Mouse (Mus musculus): Measurements from ENCODE around the gene Zfp869. TPM values are rescaled to one million over a fixed set of nuclear protein-coding genes. Genes with fewer than 3 reads are reported as not detected.
A peak's percentile ranks its signal among the peaks of the same experiment; 100 is the strongest.
"Not testable (repeated sequence)": the region's sequence is repeated elsewhere in the genome, so short reads cannot be mapped to it uniquely, and the experiment has no call there.

Zfp869 gene
- polyA plus RNA-seq (2015; fragmentation: Nextera tagmentation; extraction: Ambion mirVana) = 23.2 and 24.3 TPM in 2 replicates

GRCm38 (mm10) chr8:69710624-69711023 is at the start of gene Zfp869:
Gene Zfp869, minus strand, starts transcription at chr8:69710724.
- H3K27me3 ChIP-seq (replicated peaks); H3K9me3 ChIP-seq; H3K4me3 ChIP-seq (replicated peaks); H3K4me2 ChIP-seq (replicated peaks); H3K27ac ChIP-seq; H3K9ac ChIP-seq; ATAC-seq: not testable (repeated sequence)
- peaks cover 43% of the 10 kb centered on the region for H3K36me3 ChIP-seq
- 96% methylated on average over 10 of the region's 10 CpGs for WGBS
- peaks cover 12% of the 10 kb centered on the region for H3K4me1 ChIP-seq (replicated peaks)

DNA sequence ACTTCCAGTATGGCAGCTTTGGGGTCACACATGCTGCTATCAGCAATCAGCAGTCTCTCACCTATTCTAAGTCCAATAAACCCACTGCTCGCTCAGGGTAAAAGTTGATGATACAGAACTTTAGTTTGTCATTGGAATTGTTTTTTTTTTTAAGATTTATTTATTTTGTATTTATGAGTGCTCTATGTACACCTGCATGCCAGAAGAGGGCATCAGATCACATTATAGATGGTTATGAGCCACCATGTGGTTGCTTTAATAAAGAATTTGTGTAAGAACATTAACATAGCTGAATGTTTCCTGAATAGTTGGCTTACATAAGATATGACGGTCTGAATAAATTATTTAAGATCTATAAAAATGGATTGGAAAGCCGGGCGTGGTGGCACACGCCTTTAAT is 47.8 kb upstream of the Zfp869 start:
- no peak for ATAC-seq
- no peaks in the 10 kb centered on the region for H3K4me1 ChIP-seq (replicated peaks)
- no peaks in the 10 kb centered on the region for H3K9me3 ChIP-seq
- H3K9ac ChIP-seq = no peak overlapping the region
- H3K36me3 ChIP-seq = peaks cover 9% of the 10 kb centered on the region
- H3K27ac ChIP-seq = no peak overlapping the region
- no peaks in the 10 kb centered on the region for H3K27me3 ChIP-seq (replicated peaks)
- H3K4me2 ChIP-seq (replicated peaks) = no peak overlapping the region
- WGBS = 95% methylated on average over 5 of the region's 5 CpGs
- no peak overlapping the region for H3K4me3 ChIP-seq (replicated peaks)

DNA sequence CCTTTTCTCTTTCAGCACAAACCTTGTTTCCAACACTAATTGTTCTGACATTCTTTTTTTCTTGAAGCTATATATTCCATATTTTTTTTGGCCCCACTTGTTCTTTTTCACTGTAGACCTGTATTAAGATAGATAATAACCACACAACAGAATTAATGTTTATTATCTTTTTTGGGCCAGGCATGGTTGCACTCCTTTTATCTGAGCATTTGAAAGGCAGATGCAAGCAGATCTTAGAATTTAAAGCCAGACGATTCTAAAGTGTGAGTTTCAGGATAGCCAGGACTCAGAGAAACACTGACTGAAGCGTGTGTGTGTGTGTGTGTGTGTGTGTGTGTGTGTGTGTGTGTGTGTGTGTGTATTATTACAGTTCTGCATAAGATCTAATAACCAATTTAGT is 41.9 kb upstream of the Zfp869 start:
- H3K4me3 ChIP-seq (replicated peaks) = no peak overlapping the region
- no peaks in the 10 kb centered on the region for H3K9me3 ChIP-seq
- H3K4me2 ChIP-seq (replicated peaks) = no peak overlapping the region
- H3K27ac ChIP-seq = no peak overlapping the region
- H3K9ac ChIP-seq = no peak overlapping the region
- H3K4me1 ChIP-seq (replicated peaks) = no peaks in the 10 kb centered on the region; the same call in 1 of the 2 replicates
- no peaks in the 10 kb centered on the region for H3K27me3 ChIP-seq (replicated peaks)
- no peak for ATAC-seq
- H3K36me3 ChIP-seq = 0 out of 2 replicates have a peak, but pooled peaks cover 3% of the 10 kb centered on the region
- WGBS = 87% methylated on average over 2 of the region's 2 CpGs

- Histone ChIP-seq H3K9me3 (no peaks in the 10 kb centered on the region), H3K27me3 (replicated peaks) (no peaks in the 10 kb centered on the region), H3K4me3 (replicated peaks) (peak within 1 kb of the TSS; percentile 85), H3K36me3 (no peaks in the 10 kb centered on the region), H3K27ac (peak within 1 kb of the TSS; percentile 100), H3K9ac (peak within 1 kb of the TSS; percentile 97), H3K4me2 (replicated peaks) (peak within 1 kb of the TSS; percentile 63), H3K4me1 (replicated peaks) (no peaks in the 10 kb centered on the region; the same call in 1 of the 2 replicates)
- peak; percentile 100 for ATAC-seq
- 3% methylated on average over 48 of the region's 48 CpGs for WGBS
Measured at GRCm38 (mm10) chr8:69749544-69750454, 39.3 kb upstream of the Zfp869 start, which contains the start of gene Zfp963. Gene Zfp963, minus strand, starts transcription at chr8:69749970.

DNA sequence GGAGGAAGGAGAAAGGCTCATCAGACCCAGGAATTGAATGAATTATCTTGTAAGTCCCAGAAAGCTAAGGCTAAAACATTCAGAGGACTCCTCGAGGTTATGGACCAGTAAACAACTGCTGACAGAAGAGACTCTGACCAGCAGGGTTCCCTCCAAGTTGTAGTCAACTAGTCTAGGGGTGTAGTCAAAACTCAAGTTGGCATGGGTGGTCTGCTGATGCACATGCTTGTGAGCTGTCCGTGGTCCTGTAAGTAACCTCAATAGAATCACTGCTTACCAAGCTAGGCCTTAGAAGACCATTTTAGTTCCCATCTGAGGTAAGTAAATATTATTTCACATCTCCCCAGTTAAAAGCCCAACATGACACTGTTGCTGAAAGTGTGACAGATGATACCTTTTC is 30.7 kb upstream of the Zfp869 start:
- no peak overlapping the region for H3K4me2 ChIP-seq (replicated peaks)
- no peak for ATAC-seq
- peaks cover 8% of the 10 kb centered on the region; the same call in 1 of the 2 replicates for H3K36me3 ChIP-seq
- no peaks in the 10 kb centered on the region for H3K4me1 ChIP-seq (replicated peaks)
- 84% methylated on average over 2 of the region's 2 CpGs for WGBS
- no peaks in the 10 kb centered on the region for H3K27me3 ChIP-seq (replicated peaks)
- H3K4me3 ChIP-seq (replicated peaks) = no peak overlapping the region
- H3K9me3 ChIP-seq = no peaks in the 10 kb centered on the region
- H3K9ac ChIP-seq = no peak overlapping the region
- no peak overlapping the region for H3K27ac ChIP-seq

GRCm38 (mm10) chr8:69740763-69741162 is 30.2 kb upstream of the Zfp869 start:
- peak; percentile 76 for ATAC-seq
- Histone ChIP-seq H3K4me2 (replicated peaks) (no peak overlapping the region), H3K36me3 (peaks cover 8% of the 10 kb centered on the region; the same call in 1 of the 2 replicates), H3K27ac (no peak overlapping the region), H3K27me3 (replicated peaks) (no peaks in the 10 kb centered on the region), H3K4me1 (replicated peaks) (no peaks in the 10 kb centered on the region), H3K4me3 (replicated peaks) (no peak overlapping the region), H3K9ac (no peak overlapping the region), H3K9me3 (no peaks in the 10 kb centered on the region)
- 69% methylated on average over 6 of the region's 6 CpGs for WGBS

DNA sequence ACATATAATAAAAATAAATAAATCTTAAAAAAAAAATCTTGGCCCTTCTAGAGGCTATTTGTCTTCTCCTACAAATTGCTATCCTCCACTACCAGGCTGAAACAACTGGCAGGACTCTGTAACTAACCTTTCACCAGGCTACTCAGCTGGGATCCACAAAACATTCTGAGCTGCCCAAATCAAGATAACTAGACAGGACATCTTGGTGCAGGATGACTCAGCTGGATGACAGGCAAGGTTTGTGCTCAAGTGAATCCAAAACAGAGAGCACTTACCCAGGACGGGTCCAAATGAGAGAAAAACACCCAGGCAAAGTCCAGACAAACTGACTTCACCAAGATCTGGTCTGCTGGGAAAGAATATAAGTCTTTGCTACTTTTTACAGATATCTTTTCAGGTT is 25.0 kb upstream of the Zfp869 start:
- H3K27me3 ChIP-seq (replicated peaks) = no peaks in the 10 kb centered on the region
- H3K4me3 ChIP-seq (replicated peaks) = no peak overlapping the region
- no peaks in the 10 kb centered on the region for H3K9me3 ChIP-seq
- H3K27ac ChIP-seq = no peak overlapping the region
- WGBS = 71% methylated on average over 1 of the region's 1 CpGs
- H3K36me3 ChIP-seq = no peaks in the 10 kb centered on the region
- no peak overlapping the region for H3K4me2 ChIP-seq (replicated peaks)
- ATAC-seq = no peak
- no peaks in the 10 kb centered on the region for H3K4me1 ChIP-seq (replicated peaks)
- H3K9ac ChIP-seq = no peak overlapping the region

GRCm38 (mm10) chr8:69717232-69717580 is 6.7 kb upstream of the Zfp869 start:
- peak overlapping the region; percentile 18; the same call in 1 of the 2 replicates for H3K27ac ChIP-seq
- H3K4me2 ChIP-seq (replicated peaks) = peak overlapping the region; percentile 55
- H3K9ac ChIP-seq = no peak overlapping the region
- H3K27me3 ChIP-seq (replicated peaks) = no peaks in the 10 kb centered on the region
- peak; percentile 24 for ATAC-seq
- H3K4me1 ChIP-seq (replicated peaks) = peaks cover 12% of the 10 kb centered on the region
- H3K36me3 ChIP-seq = no peaks in the 10 kb centered on the region; the same call in 1 of the 2 replicates
- H3K9me3 ChIP-seq = no peaks in the 10 kb centered on the region
- WGBS = 46% methylated on average over 5 of the region's 5 CpGs
- peak overlapping the region; percentile 22 for H3K4me3 ChIP-seq (replicated peaks)

DNA sequence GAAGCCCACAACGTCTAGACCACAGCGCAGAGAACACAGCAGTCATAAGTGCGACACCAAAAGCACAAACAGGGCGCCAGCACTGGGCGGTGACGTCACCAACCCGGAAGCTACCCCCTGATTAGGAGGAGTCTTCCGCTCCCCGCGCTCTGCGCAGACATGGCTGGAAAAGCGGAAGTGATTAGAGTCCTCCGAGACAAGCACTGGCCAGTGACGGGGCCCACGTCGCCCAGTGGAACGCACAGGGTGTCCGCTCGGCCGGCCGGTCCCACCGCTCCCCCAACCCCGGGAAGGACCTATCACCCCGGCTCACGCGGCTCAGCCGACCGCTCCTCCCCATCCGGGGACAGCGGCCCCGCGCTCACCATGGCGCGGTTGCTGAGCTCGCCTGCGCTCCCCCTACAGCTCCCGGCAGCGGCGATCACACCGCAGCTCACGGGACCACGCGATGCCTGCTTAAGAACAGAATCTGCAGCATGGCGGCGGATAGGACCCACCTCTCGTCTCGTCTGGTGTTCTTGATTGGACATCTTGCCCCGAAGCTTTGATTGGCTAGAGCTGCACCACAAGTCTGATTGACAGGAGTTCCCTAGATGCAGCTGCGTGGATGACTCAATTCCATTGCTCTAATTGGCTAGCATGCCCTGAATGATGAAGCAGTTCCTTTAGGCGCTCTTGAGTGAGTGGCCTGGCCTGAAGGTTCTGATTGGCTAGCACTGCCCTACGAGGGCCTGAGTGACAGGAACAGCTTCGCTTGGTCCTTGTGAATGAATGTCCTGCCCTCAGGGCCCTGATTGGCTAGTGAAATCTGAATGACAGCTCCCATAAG is 6.1 kb upstream of the Zfp869 start:
- Histone ChIP-seq H3K9me3 (no peaks in the 10 kb centered on the region), H3K36me3 (no peaks in the 10 kb centered on the region; the same call in 1 of the 2 replicates), H3K4me2 (replicated peaks) (peak overlapping the region; percentile 55), H3K9ac (peak overlapping the region; percentile 99), H3K4me1 (replicated peaks) (peaks cover 12% of the 10 kb centered on the region), H3K4me3 (replicated peaks) (peak overlapping the region; percentile 99), H3K27me3 (replicated peaks) (no peaks in the 10 kb centered on the region), H3K27ac (peak overlapping the region; percentile 100)
- WGBS = under 1% methylated on average over 52 of the region's 52 CpGs
- ATAC-seq = peak; percentile 99

DNA sequence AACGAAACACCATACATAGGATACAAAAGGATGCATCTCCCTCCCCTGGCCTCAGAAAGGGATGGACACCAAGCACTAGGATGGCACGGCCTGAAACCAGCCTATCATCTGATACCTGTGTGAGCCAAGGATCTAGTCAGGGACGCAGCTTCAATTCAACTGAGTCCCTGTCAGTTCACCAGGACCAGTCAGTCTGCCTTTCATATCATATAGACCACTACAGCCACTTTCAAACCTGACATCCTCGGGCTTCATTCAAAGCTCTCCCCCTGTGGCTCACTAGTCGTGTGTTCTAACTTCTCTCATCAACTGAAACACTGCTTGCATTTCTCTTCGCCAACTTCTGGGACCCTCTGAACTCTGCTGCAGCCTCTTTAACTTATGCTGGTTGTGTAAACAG is 4.8 kb upstream of the Zfp869 start:
- peaks cover 12% of the 10 kb centered on the region for H3K4me1 ChIP-seq (replicated peaks)
- 0 out of 2 replicates have a peak overlapping the region, but pooled peaks have one; percentile 3 for H3K4me3 ChIP-seq (replicated peaks)
- ATAC-seq = no peak
- peak overlapping the region; percentile 50 for H3K4me2 ChIP-seq (replicated peaks)
- H3K9ac ChIP-seq = peak overlapping the region; percentile 46; the same call in 1 of the 2 replicates
- no peaks in the 10 kb centered on the region for H3K27me3 ChIP-seq (replicated peaks)
- no peaks in the 10 kb centered on the region; the same call in 1 of the 2 replicates for H3K36me3 ChIP-seq
- H3K9me3 ChIP-seq = no peaks in the 10 kb centered on the region
- no peak overlapping the region for H3K27ac ChIP-seq
- 79% methylated on average over 6 of the region's 6 CpGs for WGBS

DNA sequence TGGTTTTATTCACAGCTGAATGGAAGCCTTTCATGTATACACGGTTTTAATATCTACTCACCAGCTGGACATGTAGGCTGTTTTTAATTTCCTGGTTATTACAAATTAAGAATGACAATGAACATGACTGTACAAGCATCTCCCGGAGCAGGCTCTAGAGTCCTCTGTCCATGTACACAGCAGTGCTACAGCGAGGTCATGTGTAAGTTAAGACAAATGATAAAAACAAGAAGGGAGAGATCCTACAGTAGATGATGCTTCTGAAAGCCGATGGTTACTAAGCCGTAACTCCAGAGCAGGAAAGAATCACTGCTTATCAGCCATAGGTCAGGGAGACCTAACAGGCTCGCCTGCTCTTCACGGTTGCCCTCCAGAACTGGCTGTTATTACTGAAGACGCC is 3.0 kb upstream of the Zfp869 start:
- Histone ChIP-seq H3K9ac (no peak overlapping the region), H3K4me3 (replicated peaks) (no peak overlapping the region), H3K9me3 (no peaks in the 10 kb centered on the region), H3K27me3 (replicated peaks) (no peaks in the 10 kb centered on the region), H3K27ac (no peak overlapping the region), H3K36me3 (peaks cover 15% of the 10 kb centered on the region), H3K4me1 (replicated peaks) (peaks cover 12% of the 10 kb centered on the region), H3K4me2 (replicated peaks) (no peak overlapping the region)
- no peak for ATAC-seq
- WGBS = 85% methylated on average over 8 of the region's 8 CpGs

DNA sequence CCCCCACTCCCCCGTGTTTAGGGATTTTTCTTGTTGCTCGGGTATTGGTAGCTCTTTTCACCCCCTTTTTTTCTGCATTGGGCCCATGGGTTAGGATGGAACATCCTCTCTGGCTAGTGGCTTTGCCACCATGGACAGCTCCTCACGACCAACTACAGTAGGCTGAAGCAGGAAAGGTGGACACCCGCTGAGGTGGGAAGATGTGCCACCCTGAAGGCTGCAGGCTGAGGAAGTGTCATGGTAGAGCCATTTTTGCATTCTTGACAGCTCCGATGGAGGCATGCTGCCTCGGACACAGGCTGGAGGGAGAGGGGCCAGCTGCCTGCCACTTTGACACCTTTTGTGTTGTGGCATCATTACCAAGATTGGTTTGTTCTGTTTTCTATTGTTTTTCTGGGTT is 8.7 kb downstream of the Zfp869 start:
- Histone ChIP-seq H3K4me1 (replicated peaks) (no peaks in the 10 kb centered on the region), H3K4me3 (replicated peaks) (no peak overlapping the region), H3K4me2 (replicated peaks) (no peak overlapping the region), H3K27me3 (replicated peaks) (no peaks in the 10 kb centered on the region), H3K36me3 (peaks cover 39% of the 10 kb centered on the region), H3K9ac (no peak overlapping the region), H3K9me3 (no peaks in the 10 kb centered on the region), H3K27ac (no peak overlapping the region)
- ATAC-seq = no peak
- 65% methylated on average over 6 of the region's 6 CpGs for WGBS

Data from intestine, embryonic 15.5 days (tissue).